Mouse (Mus musculus) bone marrow macrophage, adult 2 months (primary cell): ENCODE data around the gene Tnmd. TPM values are rescaled to one million over a fixed set of nuclear protein-coding genes. Genes with fewer than 3 reads are reported as not detected.

Experiments used
- H3K27ac ChIP-seq: 2 replicates; pipeline ENCODE4 v1.5.1; 2012; ENCODE audit warnings: low read depth, low read length; ENCODE audit not compliant: insufficient read depth
- H3K4me1 ChIP-seq: 2 replicates; pipeline ENCODE4 v1.6.1; 2012; ENCODE audit warnings: low read length; ENCODE audit not compliant: control insufficient read depth, insufficient read depth
- H3K4me3 ChIP-seq: 2 replicates; pipeline ENCODE4 v1.5.1; 2012; ENCODE audit warnings: mild to moderate bottlenecking, low read length, moderate library complexity; ENCODE audit not compliant: insufficient read depth
- CTCF ChIP-seq: IDR thresholded peaks from 2 replicates; pipeline ENCODE4 v1.5.1; 2012; ENCODE audit warnings: low read depth, mild to moderate bottlenecking, low read length, moderate library complexity
- POLR2A ChIP-seq: IDR thresholded peaks from 2 replicates; pipeline ENCODE4 v1.6.1; 2012; ENCODE audit warnings: mild to moderate bottlenecking, low read depth, low read length, borderline replicate concordance
- polyA plus RNA-seq: library from polyadenylated mRNA; stranded (reverse); fragments of >200 nt; gene quantifications from 2 replicates; pipeline ENCODE4 v1.2.4, GENCODE M21; 2012; ENCODE audit not compliant: missing spikeins, insufficient read depth, insufficient read length

The Tnmd gene
- not detected in 2 replicates for polyA plus RNA-seq

DNA sequence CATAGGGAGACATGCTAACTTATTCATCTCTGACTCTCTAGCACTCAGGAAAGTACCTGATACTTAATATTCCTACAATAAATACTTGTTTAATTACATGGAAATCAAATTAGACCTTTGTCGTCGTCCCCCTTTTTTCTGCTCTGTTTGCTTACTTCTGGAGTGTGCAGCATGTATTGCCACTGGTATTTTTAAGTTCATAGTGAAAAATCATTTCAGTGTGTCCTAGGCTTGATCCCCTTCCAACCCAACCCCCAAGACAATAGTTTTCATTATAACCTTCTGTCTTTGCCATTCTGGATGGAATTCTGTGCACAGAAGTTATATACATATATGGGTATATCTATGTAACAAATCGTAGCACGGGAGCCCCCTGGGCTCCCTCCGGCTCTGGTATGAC, at the start of gene Tnmd:
TSS of gene Tnmd (plus strand) at position 301 of the 400 bp plus-strand sequence.
- Histone ChIP-seq H3K4me1 (no peaks in the 10 kb centered on the region), H3K4me3 (no peak within 1 kb of the TSS), H3K27ac (no peak within 1 kb of the TSS)
- TF ChIP-seq CTCF (no peak), POLR2A (no peak)

DNA sequence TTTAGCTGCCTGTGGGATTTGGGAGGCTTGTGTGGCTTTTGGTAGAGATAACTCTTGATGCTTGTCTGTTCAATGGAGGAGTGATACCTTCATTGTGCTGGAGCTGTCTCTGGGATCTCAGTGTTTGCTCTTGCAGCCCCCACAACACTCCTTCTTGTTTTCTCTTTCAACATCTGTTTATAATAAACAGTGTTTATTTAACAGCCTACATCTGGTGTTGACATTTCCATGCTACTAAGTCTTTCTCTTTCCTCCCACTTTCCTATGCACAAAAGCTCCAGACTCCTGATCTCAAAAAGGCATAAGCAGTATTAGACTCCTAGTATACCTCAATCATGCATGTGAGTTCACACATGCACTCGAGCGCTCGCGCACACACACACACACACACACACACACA, 2.9 kb downstream of the Tnmd start:
- no peaks in the 10 kb centered on the region for H3K4me1 ChIP-seq
- H3K4me3 ChIP-seq = no peak overlapping the region
- TF ChIP-seq POLR2A = no peak
- TF ChIP-seq CTCF = no peak
- H3K27ac ChIP-seq = no peak overlapping the region

DNA sequence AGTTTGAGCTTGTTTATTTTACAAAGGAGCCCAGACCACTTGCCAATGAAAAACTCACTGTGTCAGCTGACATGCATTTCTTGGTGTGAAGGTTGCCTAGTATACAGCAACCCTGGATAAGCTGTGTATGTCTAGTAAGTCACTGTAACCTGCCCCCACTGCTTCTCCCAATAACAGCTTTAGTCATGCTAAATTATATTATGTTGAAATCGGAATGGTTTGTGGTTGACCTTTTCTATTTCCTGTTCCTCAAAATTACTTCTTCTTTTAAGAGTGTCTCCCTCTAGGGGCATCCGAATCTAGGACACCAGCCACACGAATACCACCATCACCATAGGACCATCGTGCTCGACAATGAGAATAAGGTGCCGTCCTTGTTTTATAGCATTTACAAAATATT, 19.0 kb downstream of the Tnmd start:
- Histone ChIP-seq H3K4me1 (peaks cover 2% of the 10 kb centered on the region; the same call in 1 of the 2 replicates), H3K4me3 (no peak overlapping the region), H3K27ac (no peak overlapping the region)
- TF ChIP-seq POLR2A (no peak), CTCF (no peak)

DNA sequence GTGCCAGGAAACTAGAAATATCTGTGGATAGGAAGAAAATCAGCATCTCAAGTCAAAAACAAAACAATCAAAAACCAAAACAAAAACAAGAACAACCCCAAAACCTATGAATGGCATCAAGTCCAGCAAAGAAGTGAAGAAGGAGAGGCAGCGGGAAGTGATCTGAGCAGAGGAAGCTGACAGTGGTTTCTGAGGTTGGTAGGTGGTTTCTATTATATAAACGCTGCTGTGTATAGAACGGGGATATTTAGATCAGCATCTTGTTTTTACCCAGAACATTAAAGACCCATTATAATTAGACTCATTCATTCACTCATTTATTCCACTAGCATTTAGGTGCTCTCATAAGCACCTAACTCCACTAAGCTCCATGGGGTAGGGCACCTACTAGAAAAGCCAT, 36.5 kb downstream of the Tnmd start:
- TF ChIP-seq CTCF (no peak), POLR2A (no peak)
- no peaks in the 10 kb centered on the region for H3K4me1 ChIP-seq
- H3K27ac ChIP-seq = no peak overlapping the region
- no peak overlapping the region for H3K4me3 ChIP-seq

DNA sequence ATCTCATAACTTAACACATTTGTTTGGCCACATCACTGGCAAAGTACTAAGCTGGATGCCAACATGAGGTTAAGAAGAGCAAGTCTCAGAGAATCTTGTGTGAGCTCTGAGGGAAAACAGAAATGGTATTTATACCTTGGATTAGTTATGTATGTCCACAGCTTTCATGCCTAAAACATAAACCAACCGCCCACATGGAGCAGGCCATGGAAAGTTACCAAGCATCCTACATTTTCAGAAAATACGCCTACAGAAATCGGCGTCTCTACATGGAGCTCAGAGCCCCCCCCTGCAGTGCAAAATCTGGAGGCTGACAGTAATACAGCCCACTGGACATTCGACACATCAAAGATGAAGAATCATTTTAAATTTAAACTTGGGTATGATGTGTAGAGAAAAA, 37.3 kb downstream of the Tnmd start:
- H3K27ac ChIP-seq = no peak overlapping the region
- no peaks in the 10 kb centered on the region for H3K4me1 ChIP-seq
- no peak overlapping the region for H3K4me3 ChIP-seq
- TF ChIP-seq CTCF (no peak), POLR2A (no peak)

DNA sequence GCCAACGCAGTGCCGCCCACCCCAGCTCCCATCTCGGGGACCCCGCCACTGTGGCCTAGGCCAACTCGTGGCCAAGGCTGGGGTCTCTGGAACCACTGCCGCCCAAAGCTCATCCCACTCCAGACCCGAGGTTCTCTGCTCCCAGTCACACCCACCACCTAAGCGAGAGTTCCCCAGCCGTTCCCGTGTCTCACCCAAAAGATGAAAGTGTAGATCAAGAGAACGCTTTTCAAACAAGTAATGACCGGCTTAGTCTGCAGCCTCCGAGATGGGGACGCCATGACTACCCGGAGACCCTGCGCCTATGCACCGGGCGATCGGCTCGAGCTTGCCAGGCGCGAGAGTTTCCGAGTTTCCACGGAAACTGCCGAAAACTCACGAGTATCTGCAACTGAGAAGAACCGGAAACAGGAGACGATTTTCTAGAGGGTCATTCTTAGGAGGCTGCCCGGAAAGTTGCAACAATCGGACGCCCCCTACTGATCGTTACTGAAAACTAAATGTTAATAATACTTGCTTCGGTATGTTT, 47.3 kb downstream of the Tnmd start, which contains the start of gene Tspan6:
TSS of gene Tspan6 (minus strand) at position 416 of the 529 bp plus-strand sequence.
- Histone ChIP-seq H3K4me1 (no peaks in the 10 kb centered on the region), H3K27ac (no peak within 1 kb of the TSS), H3K4me3 (no peak within 1 kb of the TSS)
- TF ChIP-seq POLR2A (no peak), CTCF (no peak)

DNA sequence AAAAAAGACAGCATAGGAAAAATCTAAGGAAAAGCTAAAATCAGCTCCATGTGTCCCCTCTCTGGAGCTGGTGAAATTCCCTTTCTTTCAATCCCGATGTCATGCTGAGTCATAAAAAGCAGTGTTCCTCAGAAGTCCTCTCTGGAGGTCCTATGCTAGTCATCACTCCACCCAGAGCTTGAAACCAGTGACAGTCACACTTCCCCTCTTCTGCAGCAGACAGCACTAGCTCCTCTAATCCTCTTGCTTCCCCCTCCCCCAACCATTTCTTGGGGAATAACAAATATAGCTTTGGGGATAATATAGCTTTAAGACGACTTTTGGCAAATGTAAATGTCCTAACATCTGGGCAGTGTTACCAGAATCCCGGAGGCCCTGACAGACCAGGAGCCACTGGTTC, 57.5 kb downstream of the Tnmd start, which contains the start of gene Srpx2:
TSS of gene Srpx2 (plus strand) at position 166 of the 400 bp plus-strand sequence.
- H3K4me3 ChIP-seq = no peak within 1 kb of the TSS
- no peak for TF ChIP-seq POLR2A
- TF ChIP-seq CTCF = no peak
- no peak within 1 kb of the TSS for H3K27ac ChIP-seq
- no peaks in the 10 kb centered on the region for H3K4me1 ChIP-seq

DNA sequence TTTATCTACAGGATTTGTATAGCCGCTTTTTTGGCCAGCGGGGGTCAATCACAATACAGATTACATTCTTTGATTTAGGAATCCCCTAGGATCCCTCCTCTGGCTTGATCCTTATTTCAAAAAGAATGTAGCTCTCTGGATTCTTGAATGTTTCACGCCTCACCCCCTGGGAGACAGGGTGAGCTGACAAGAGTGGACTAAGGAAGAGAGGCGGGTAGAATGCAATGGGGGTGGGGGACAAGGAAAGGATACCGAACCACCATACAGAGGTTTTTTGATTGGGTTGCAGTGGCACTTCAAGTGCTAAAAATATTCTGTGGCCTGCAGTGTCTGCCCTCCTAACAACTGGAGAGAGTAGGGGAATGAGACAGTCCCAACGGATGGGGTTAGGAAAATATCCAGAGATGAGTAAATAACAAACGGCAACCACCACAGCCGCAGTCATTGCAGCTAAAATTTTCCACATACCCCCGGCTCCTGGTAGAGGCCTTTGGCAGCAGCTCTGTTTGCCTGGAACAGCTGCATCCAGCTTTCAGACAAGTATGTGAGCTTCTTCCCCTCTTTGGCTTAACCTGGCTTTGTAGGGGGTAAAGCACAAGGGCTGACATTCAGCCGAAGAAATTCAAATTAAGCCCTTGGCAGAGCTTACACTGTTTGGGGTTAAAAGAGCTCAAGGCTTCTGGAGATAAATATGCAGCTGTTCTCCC, 60.8 kb downstream of the Tnmd start:
- Histone ChIP-seq H3K27ac (no peak overlapping the region), H3K4me1 (no peaks in the 10 kb centered on the region), H3K4me3 (no peak overlapping the region)
- no peak for TF ChIP-seq CTCF
- no peak for TF ChIP-seq POLR2A

DNA sequence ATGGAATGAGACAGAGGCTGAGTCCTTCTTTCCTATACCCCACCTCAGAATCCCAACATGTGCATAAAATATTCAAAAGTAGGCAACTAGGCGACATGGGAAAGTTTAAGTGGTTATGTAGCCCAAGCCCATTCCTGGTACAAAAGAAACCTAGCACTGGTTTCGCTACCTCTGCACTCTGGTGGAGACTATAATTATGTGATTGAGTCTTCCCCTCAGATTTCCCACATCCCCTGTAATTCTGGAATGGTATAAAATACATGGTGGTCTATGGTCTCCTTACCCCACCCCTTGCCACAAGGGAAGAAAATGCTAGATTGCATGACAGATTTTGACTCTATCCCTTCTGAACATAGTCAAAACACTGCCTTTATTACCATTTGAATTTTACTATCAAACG, 62.2 kb downstream of the Tnmd start:
- Histone ChIP-seq H3K4me3 (no peak overlapping the region), H3K4me1 (no peaks in the 10 kb centered on the region), H3K27ac (no peak overlapping the region)
- TF ChIP-seq POLR2A = no peak
- no peak for TF ChIP-seq CTCF

DNA sequence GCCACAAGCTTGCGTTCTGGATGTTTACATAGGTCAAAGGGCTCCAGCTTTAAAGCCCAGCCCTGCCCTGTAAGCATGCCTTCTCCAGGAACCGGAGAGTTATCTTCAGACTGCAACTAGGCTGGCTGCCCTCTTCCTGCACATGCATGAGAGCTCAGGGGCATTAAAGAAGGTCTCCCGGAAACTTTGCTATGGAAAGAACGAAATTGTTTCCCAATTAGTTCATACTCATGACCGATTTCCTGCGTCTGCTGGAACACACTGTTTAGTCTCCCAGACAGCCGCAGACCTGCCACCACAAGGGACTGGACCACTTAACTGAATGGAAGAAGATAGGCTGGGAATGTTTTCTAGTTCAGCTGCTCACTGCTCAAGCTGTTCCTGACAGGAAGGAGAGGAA, 63.4 kb downstream of the Tnmd start:
- H3K4me1 ChIP-seq = no peaks in the 10 kb centered on the region
- H3K4me3 ChIP-seq = no peak overlapping the region
- H3K27ac ChIP-seq = no peak overlapping the region
- TF ChIP-seq POLR2A = no peak
- TF ChIP-seq CTCF = no peak

Other genes with a start within 250 kb of the Tnmd start
- gene Pcdh19, start 162.0 kb upstream of the Tnmd start, polyA plus RNA-seq = 0.11 and 0.83 TPM in 2 replicates
- 1.5 TPM in 1 of 2 replicates, not detected in the other for gene Tspan6, start 47.4 kb downstream of the Tnmd start, polyA plus RNA-seq
- gene Srpx2, start 57.4 kb downstream of the Tnmd start, polyA plus RNA-seq = 0.59 and 0.95 TPM in 2 replicates
- not detected in 2 replicates for gene Sytl4, start 130.8 kb downstream of the Tnmd start, polyA plus RNA-seq
- gene Cstf2, start 208.2 kb downstream of the Tnmd start, polyA plus RNA-seq = 14.7 and 16.9 TPM in 2 replicates